Mouse (Mus musculus): ENCODE measurements around the gene Slc9c1.

DNA sequence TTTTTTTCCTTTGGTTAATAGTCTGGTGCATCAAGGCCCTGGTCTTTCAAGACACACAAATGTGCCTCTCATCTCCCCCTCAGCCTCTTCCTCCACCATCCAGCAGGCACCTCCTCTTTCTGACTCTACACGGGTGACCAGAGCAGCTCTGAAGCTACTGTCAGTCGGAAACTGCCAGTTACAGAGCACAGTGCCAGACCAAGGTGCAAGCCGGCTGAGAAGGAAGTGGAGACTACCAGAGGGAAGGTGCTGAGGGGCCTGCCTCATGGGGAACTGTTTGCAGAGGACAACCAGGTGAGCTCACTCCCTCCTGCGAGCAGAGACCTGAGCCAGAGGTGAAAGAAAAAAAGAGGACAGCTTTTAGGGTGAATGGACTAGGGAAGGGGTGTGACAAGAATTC is 75.2 kb downstream of the Slc9c1 start, which contains the start of gene Gcsam:
- TF ChIP-seq POLR2A (IDR thresholded peaks at IDR 0.05; ENCODE audit: extremely low read depth, insufficient read depth, low read length) (no peak), CTCF (IDR thresholded peaks at IDR 0.05; ENCODE audit: extremely low read depth, insufficient read depth, low read length) (no peak)

Data from cortical plate, adult 2 months (tissue).